Comparison of ENCODE assay signal across 21 mouse cellular contexts in genomic region chr12:110796748-110797147, GRCm38 (mm10). TPM values are rescaled to one million over a fixed set of nuclear protein-coding genes. Genes with fewer than 3 reads are reported as not detected.
DNase-seq lines count a peak whose midpoint lies in the region; ATAC-seq lines count a peak whose summit lies in the region.
"Had no signal": no experiment of that assay in that cellular context is flagged by ENCODE, and none has a peak within 500 bp of the region (broad histone marks: within the 10 kb centered on the region; RNA-seq: fewer than 3 reads in every experiment).

No protein-coding gene starts in this region.

- peak; percentile 67 for ATAC-seq in intestine, embryonic 15.5 days
- ATAC-seq in stomach, embryonic 16.5 days (ENCODE audit: insufficient read depth, low FRiP score): peak; percentile 44
- ATAC-seq: forebrain, embryonic 13.5 days; inflammation-experienced regulatory T-cells, adult 6 months; liver, postnatal 0 days; midbrain, embryonic 16.5 days had no signal

- WGBS in intestine, embryonic 15.5 days: 57% methylated on average over 6 of the region's 6 CpGs
- WGBS in stomach, embryonic 16.5 days: 61% methylated on average over 6 of the region's 6 CpGs

- H3K27ac ChIP-seq in intestine, embryonic 15.5 days: no peak overlapping the region
- no peak overlapping the region for H3K27ac ChIP-seq in stomach, embryonic 16.5 days (ENCODE audit: low read length)
- H3K27ac ChIP-seq: embryonic facial prominence, embryonic 13.5 days; forebrain, embryonic 13.5 days; heart, embryonic 10.5 days; hindbrain, embryonic 14.5 days; macrophage; midbrain, embryonic 10.5 days; stomach, embryonic 15.5 days had no signal

- no peak overlapping the region for H3K4me3 ChIP-seq in intestine, embryonic 15.5 days (replicated peaks)
- H3K4me3 ChIP-seq in stomach, embryonic 16.5 days (replicated peaks; ENCODE audit: low read length): no peak overlapping the region
- H3K4me3 ChIP-seq: embryonic facial prominence, embryonic 13.5 days; forebrain, embryonic 13.5 days; heart, embryonic 10.5 days; midbrain, embryonic 10.5 days; stomach, embryonic 15.5 days had no signal

- no peaks in the 10 kb centered on the region for H3K9me3 ChIP-seq in intestine, embryonic 15.5 days
- H3K9me3 ChIP-seq in stomach, embryonic 16.5 days (replicated peaks; ENCODE audit: control insufficient read depth, low read length): no peaks in the 10 kb centered on the region
- H3K9me3 ChIP-seq: embryonic facial prominence, embryonic 13.5 days; forebrain, embryonic 13.5 days; heart, embryonic 10.5 days; midbrain, embryonic 10.5 days; stomach, embryonic 15.5 days had no signal

- no peak overlapping the region for H3K9ac ChIP-seq in intestine, embryonic 15.5 days
- no peak overlapping the region for H3K9ac ChIP-seq in stomach, embryonic 16.5 days (ENCODE audit: low read length)
- H3K9ac ChIP-seq: embryonic facial prominence, embryonic 13.5 days; forebrain, embryonic 13.5 days; hindbrain, embryonic 14.5 days; liver, postnatal 0 days; stomach, embryonic 15.5 days had no signal

- no peak overlapping the region for H3K4me2 ChIP-seq in intestine, embryonic 15.5 days (replicated peaks)
- H3K4me2 ChIP-seq in stomach, embryonic 16.5 days (ENCODE audit: low read depth, low read length): no peak overlapping the region
- H3K4me2 ChIP-seq: embryonic facial prominence, embryonic 13.5 days; forebrain, embryonic 13.5 days; hindbrain, embryonic 14.5 days; stomach, embryonic 15.5 days had no signal

- H3K27me3 ChIP-seq in intestine, embryonic 15.5 days (replicated peaks): no peaks in the 10 kb centered on the region
- H3K27me3 ChIP-seq in stomach, embryonic 16.5 days (ENCODE audit: control insufficient read depth, insufficient read depth, low read length): no peaks in the 10 kb centered on the region
- H3K27me3 ChIP-seq: embryonic facial prominence, embryonic 13.5 days; forebrain, embryonic 13.5 days; stomach, embryonic 15.5 days had no signal

- H3K36me3 ChIP-seq in intestine, embryonic 15.5 days: peaks cover 3% of the 10 kb centered on the region; the same call in 1 of the 2 replicates
- no peaks in the 10 kb centered on the region for H3K36me3 ChIP-seq in stomach, embryonic 16.5 days (ENCODE audit: control insufficient read depth, insufficient read depth, low read length)
- H3K36me3 ChIP-seq: stomach, embryonic 15.5 days had no signal

- H3K4me1 ChIP-seq in intestine, embryonic 15.5 days (replicated peaks): peaks cover 11% of the 10 kb centered on the region
- no peaks in the 10 kb centered on the region; the same call in 1 of the 2 replicates for H3K4me1 ChIP-seq in stomach, embryonic 16.5 days (ENCODE audit: control insufficient read depth, insufficient read depth, low read length)
- H3K4me1 ChIP-seq: embryonic facial prominence, embryonic 13.5 days; midbrain, embryonic 10.5 days; stomach, embryonic 15.5 days had no signal

- DNase-seq in kidney, adult 9 months: peak; percentile 32
- DNase-seq in kidney, adult 18-20 months: no peak
- peak; percentile 46 for DNase-seq in kidney, postnatal 10 days
- no peak for DNase-seq in urinary bladder, postnatal 10 days (ENCODE audit: low spot score)
- no peak for DNase-seq in adrenal gland, adult 8-10 months
- DNase-seq: cerebellum, adult 11-12 months; cerebellum, postnatal 10 days; heart, postnatal 4 days; liver, postnatal 0 days had no signal

RNA-seq across cellular contexts. Expression of gene Mok, which starts 44.0 kb away (rescaled TPM):
- 2.4 and 2.6 TPM in 2 replicates for polyA plus RNA-seq in intestine, embryonic 15.5 days (2015; fragmentation: Nextera tagmentation; extraction: Ambion mirVana)
- polyA plus RNA-seq in stomach, embryonic 16.5 days (2015; fragmentation: Nextera tagmentation; extraction: Ambion mirVana): 2.2 and 2.9 TPM in 2 replicates
- total RNA-seq in adrenal gland, adult 8-10 months (2022): 1 to 10 TPM; 1.4 to 3.7 (median 2.5) TPM
- polyA plus RNA-seq: liver, adult 2 months had no signal

RNA-seq across cellular contexts. Expression of gene Zfp839, which starts 53.3 kb away (rescaled TPM):
- 4.5 and 4.9 TPM in 2 replicates for polyA plus RNA-seq in intestine, embryonic 15.5 days (2015; fragmentation: Nextera tagmentation; extraction: Ambion mirVana)
- polyA plus RNA-seq in stomach, embryonic 16.5 days (2015; fragmentation: Nextera tagmentation; extraction: Ambion mirVana): 4.4 and 4.6 TPM in 2 replicates
- 10 to 100 TPM; 15.5 to 22.4 (median 18.4) TPM for total RNA-seq in adrenal gland, adult 8-10 months (2022)

RNA-seq across cellular contexts. Expression of gene Wdr20, which starts 59.0 kb away (rescaled TPM):
- 19.8 and 21.7 TPM in 2 replicates for polyA plus RNA-seq in intestine, embryonic 15.5 days (2015; fragmentation: Nextera tagmentation; extraction: Ambion mirVana)
- polyA plus RNA-seq in stomach, embryonic 16.5 days (2015; fragmentation: Nextera tagmentation; extraction: Ambion mirVana): 23.0 and 23.4 TPM in 2 replicates
- 10 to 100 TPM; 50.6 to 70.4 (median 56.8) TPM for total RNA-seq in adrenal gland, adult 8-10 months (2022)

Comparison
In these comparisons a context has a peak if more than half of its experiments do, and no peak if none do; other contexts are left out.
1. DNase-seq: peak in kidney, adult 9 months (single experiment) and kidney, postnatal 10 days (single experiment); none in kidney, adult 18-20 months (single experiment), urinary bladder, postnatal 10 days (single experiment) and adrenal gland, adult 8-10 months (single experiment).